Mouse (Mus musculus) heart, embryonic 12.5 days (tissue): Measurements from ENCODE around the gene Zfyve1. TPM values are rescaled to one million over a fixed set of nuclear protein-coding genes. Genes with fewer than 3 reads are reported as not detected.
"Not testable (repeated sequence)": the region's sequence is repeated elsewhere in the genome, so short reads cannot be mapped to it uniquely, and the experiment has no call there.

Source experiments
- ATAC-seq: fragments of 200-750 bp; cut with Nextera tagmentation; 2 replicates; pipeline ENCODE4 v1.8.0; 2017; ENCODE audit warnings: moderate TSS enrichment, moderate library complexity; ENCODE audit not compliant: insufficient number of reproducible peaks, low FRiP score
- H3K27ac ChIP-seq: fragments of 300-500 bp; sonication (generic); 2 replicates; pipeline ENCODE4 v1.5.1; 2016; ENCODE audit warnings: mild to moderate bottlenecking, moderate library complexity; ENCODE audit not compliant: poor library complexity, severe bottlenecking
- H3K27me3 ChIP-seq: fragments of 300-500 bp; sonication (generic); replicated peaks from 2 replicates; pipeline ENCODE4 v1.6.1; 2016; ENCODE audit warnings: mild to moderate bottlenecking, moderate library complexity
- H3K36me3 ChIP-seq: fragments of 300-500 bp; sonication (generic); 2 replicates; pipeline ENCODE4 v1.6.1; 2016; ENCODE audit warnings: mild to moderate bottlenecking, moderate library complexity
- H3K4me1 ChIP-seq: fragments of 300-500 bp; sonication (generic); replicated peaks from 2 replicates; pipeline ENCODE4 v1.6.1; 2016; ENCODE audit warnings: mild to moderate bottlenecking
- H3K4me2 ChIP-seq: fragments of 300-500 bp; sonication (generic); 2 replicates; pipeline ENCODE4 v1.6.1; 2016; ENCODE audit warnings: mild to moderate bottlenecking, moderate library complexity
- H3K4me3 ChIP-seq: fragments of 300-500 bp; sonication (generic); 2 replicates; pipeline ENCODE4 v1.5.1; 2016; ENCODE audit warnings: mild to moderate bottlenecking
- H3K9ac ChIP-seq: fragments of 300-500 bp; sonication (generic); 2 replicates; pipeline ENCODE4 v1.6.1; 2016; ENCODE audit warnings: mild to moderate bottlenecking, moderate library complexity
- H3K9me3 ChIP-seq: fragments of 300-500 bp; sonication (generic); replicated peaks from 2 replicates; pipeline ENCODE4 v1.6.1; 2016; ENCODE audit warnings: mild to moderate bottlenecking, moderate library complexity
- WGBS: fragments of 180-500 bp; shearing (Covaris S2); methylation state at CpG from one replicate; pipeline ENCODE4 v1.1.7; 2016; 5-methylcytosine and 5-hydroxymethylcytosine counted together
- polyA plus RNA-seq: library from polyadenylated mRNA; unstranded; fragments of >200 nt; fragmentation: Nextera tagmentation; extraction: Ambion mirVana; gene quantifications from 2 replicates; pipeline ENCODE4 v1.2.1, GENCODE M21; 2016

Gene Zfyve1
- polyA plus RNA-seq, 1 experiment from 2014 or later: 19.2 TPM

GRCm38 (mm10) chr12:83617261-83617660 lies 20.2 kb upstream of the Zfyve1 start:
- no peak overlapping the region for H3K4me2 ChIP-seq
- WGBS: 88% methylated on average over 5 of the region's 5 CpGs
- no peak overlapping the region for H3K9ac ChIP-seq
- H3K27me3 ChIP-seq: no peaks in the 10 kb centered on the region
- no peak overlapping the region for H3K4me3 ChIP-seq
- 0 out of 2 replicates have a peak, but pooled peaks cover 3% of the 10 kb centered on the region for H3K4me1 ChIP-seq
- no peaks in the 10 kb centered on the region for H3K9me3 ChIP-seq
- no peak for ATAC-seq
- no peaks in the 10 kb centered on the region for H3K36me3 ChIP-seq
- H3K27ac ChIP-seq: no peak overlapping the region

GRCm38 (mm10) chr12:83606411-83606810 lies 9.4 kb upstream of the Zfyve1 start:
- not testable (repeated sequence) for H3K27ac ChIP-seq, H3K4me3 ChIP-seq, H3K27me3 ChIP-seq, H3K9ac ChIP-seq, ATAC-seq, H3K4me2 ChIP-seq, H3K4me1 ChIP-seq, H3K9me3 ChIP-seq, H3K36me3 ChIP-seq
- 87% methylated on average over 2 of the region's 2 CpGs for WGBS

- WGBS: 78% methylated on average over 5 of the region's 5 CpGs
- Histone ChIP-seq H3K4me1 (no peaks in the 10 kb centered on the region), H3K27ac (no peak overlapping the region), H3K36me3 (no peaks in the 10 kb centered on the region), H3K27me3 (no peaks in the 10 kb centered on the region), H3K9me3 (0 out of 2 replicates have a peak, but pooled peaks cover under 1% of the 10 kb centered on the region), H3K9ac (no peak overlapping the region), H3K4me2 (no peak overlapping the region), H3K4me3 (no peak overlapping the region)
- ATAC-seq: no peak
These were observed 5.3 kb upstream of the Zfyve1 start for GRCm38 (mm10) chr12:83602285-83602684.

- H3K4me3 ChIP-seq: no peak overlapping the region
- no peak overlapping the region for H3K27ac ChIP-seq
- 80% methylated on average over 2 of the region's 2 CpGs for WGBS
- H3K36me3 ChIP-seq: peaks cover 20% of the 10 kb centered on the region
- peaks cover 23% of the 10 kb centered on the region for H3K4me1 ChIP-seq
- no peaks in the 10 kb centered on the region for H3K9me3 ChIP-seq
- no peak overlapping the region for H3K4me2 ChIP-seq
- ATAC-seq: no peak
- no peak overlapping the region for H3K9ac ChIP-seq
- H3K27me3 ChIP-seq: no peaks in the 10 kb centered on the region
These were observed 859 bp upstream of the Zfyve1 start for GRCm38 (mm10) chr12:83597881-83598280.

- Histone ChIP-seq H3K9me3 (no peaks in the 10 kb centered on the region), H3K27me3 (no peaks in the 10 kb centered on the region)
These were observed 649 bp downstream of the Zfyve1 start for GRCm38 (mm10) chr12:83596191-83596954.

GRCm38 (mm10) chr12:83594454-83595040 lies 2.5 kb downstream of the Zfyve1 start:
- no peak overlapping the region for H3K4me2 ChIP-seq
- WGBS: 74% methylated on average over 9 of the region's 9 CpGs
- peak overlapping the region; percentile 18; the same call in 1 of the 2 replicates for H3K9ac ChIP-seq
- no peaks in the 10 kb centered on the region for H3K27me3 ChIP-seq
- ATAC-seq: no peak
- peaks cover 49% of the 10 kb centered on the region for H3K36me3 ChIP-seq
- H3K4me3 ChIP-seq: no peak overlapping the region
- no peaks in the 10 kb centered on the region for H3K9me3 ChIP-seq
- H3K4me1 ChIP-seq: peaks cover 29% of the 10 kb centered on the region
- no peak overlapping the region for H3K27ac ChIP-seq

More at GRCm38 (mm10) chr12:83596191-83596954, 649 bp downstream of the Zfyve1 start:
- WGBS: 3% methylated on average over 20 of the region's 20 CpGs
- H3K9ac ChIP-seq: peak overlapping the region; percentile 96
- H3K4me2 ChIP-seq: peak overlapping the region; percentile 73
- peak overlapping the region; percentile 87 for H3K27ac ChIP-seq
- no peak; the same call in none of the 2 replicates for ATAC-seq
- peaks cover 32% of the 10 kb centered on the region for H3K36me3 ChIP-seq
- H3K4me3 ChIP-seq: peak overlapping the region; percentile 88
- peaks cover 29% of the 10 kb centered on the region for H3K4me1 ChIP-seq

GRCm38 (mm10) chr12:83591754-83592501 lies 5.1 kb downstream of the Zfyve1 start:
- 76% methylated on average over 8 of the region's 8 CpGs for WGBS
- peaks cover 29% of the 10 kb centered on the region for H3K4me1 ChIP-seq
- H3K4me3 ChIP-seq: no peak overlapping the region
- no peak for ATAC-seq
- H3K9ac ChIP-seq: no peak overlapping the region
- peak overlapping the region; percentile 29; the same call in 1 of the 2 replicates for H3K27ac ChIP-seq
- H3K9me3 ChIP-seq: no peaks in the 10 kb centered on the region
- H3K27me3 ChIP-seq: no peaks in the 10 kb centered on the region
- H3K4me2 ChIP-seq: no peak overlapping the region
- H3K36me3 ChIP-seq: peaks cover 74% of the 10 kb centered on the region

GRCm38 (mm10) chr12:83586628-83587027 lies 10.4 kb downstream of the Zfyve1 start:
- 88% methylated on average over 5 of the region's 5 CpGs for WGBS
- Histone ChIP-seq H3K27me3 (no peaks in the 10 kb centered on the region), H3K9ac (no peak overlapping the region), H3K27ac (no peak overlapping the region), H3K9me3 (no peaks in the 10 kb centered on the region), H3K36me3 (peaks cover 84% of the 10 kb centered on the region), H3K4me1 (0 out of 2 replicates have a peak, but pooled peaks cover 4% of the 10 kb centered on the region), H3K4me3 (no peak overlapping the region), H3K4me2 (no peak overlapping the region)
- no peak for ATAC-seq

GRCm38 (mm10) chr12:83582747-83583146 lies 14.3 kb downstream of the Zfyve1 start:
- H3K27ac ChIP-seq: no peak overlapping the region
- H3K9ac ChIP-seq: no peak overlapping the region
- H3K27me3 ChIP-seq: no peaks in the 10 kb centered on the region
- no peak for ATAC-seq
- H3K4me3 ChIP-seq: no peak overlapping the region
- H3K36me3 ChIP-seq: peaks cover 53% of the 10 kb centered on the region
- peaks cover 32% of the 10 kb centered on the region for H3K4me1 ChIP-seq
- WGBS: 86% methylated on average over 4 of the region's 4 CpGs
- no peak overlapping the region for H3K4me2 ChIP-seq
- no peaks in the 10 kb centered on the region for H3K9me3 ChIP-seq

GRCm38 (mm10) chr12:83582106-83582505 lies 14.9 kb downstream of the Zfyve1 start:
- 64% methylated on average over 4 of the region's 4 CpGs for WGBS
- Histone ChIP-seq H3K27me3 (no peaks in the 10 kb centered on the region), H3K4me3 (no peak overlapping the region), H3K9me3 (no peaks in the 10 kb centered on the region), H3K4me1 (peaks cover 32% of the 10 kb centered on the region), H3K36me3 (peaks cover 52% of the 10 kb centered on the region), H3K27ac (no peak overlapping the region), H3K4me2 (no peak overlapping the region), H3K9ac (no peak overlapping the region)
- no peak for ATAC-seq

GRCm38 (mm10) chr12:83580283-83580682 lies 16.7 kb downstream of the Zfyve1 start:
- Histone ChIP-seq H3K4me1 (peaks cover 32% of the 10 kb centered on the region), H3K9ac (no peak overlapping the region), H3K36me3 (peaks cover 51% of the 10 kb centered on the region), H3K9me3 (no peaks in the 10 kb centered on the region), H3K4me3 (no peak overlapping the region), H3K27me3 (no peaks in the 10 kb centered on the region), H3K27ac (no peak overlapping the region), H3K4me2 (no peak overlapping the region)
- 87% methylated on average over 3 of the region's 3 CpGs for WGBS
- no peak for ATAC-seq
